Mouse (Mus musculus) embryonic fibroblast, embryonic 13.5 days (primary cell): ENCODE results near the gene Plxdc2.

Experiments
- CTCF ChIP-seq: IDR thresholded peaks from 2 replicates; pipeline ENCODE4 v1.5.1; 2011; ENCODE audit warnings: mild to moderate bottlenecking, control low read depth, low read length, moderate library complexity, borderline replicate concordance; ENCODE audit not compliant: insufficient read depth
- POLR2A ChIP-seq: IDR thresholded peaks from 2 replicates; pipeline ENCODE4 v1.6.1; 2011; ENCODE audit warnings: low read depth, mild to moderate bottlenecking, control low read depth, low read length, moderate library complexity

DNA sequence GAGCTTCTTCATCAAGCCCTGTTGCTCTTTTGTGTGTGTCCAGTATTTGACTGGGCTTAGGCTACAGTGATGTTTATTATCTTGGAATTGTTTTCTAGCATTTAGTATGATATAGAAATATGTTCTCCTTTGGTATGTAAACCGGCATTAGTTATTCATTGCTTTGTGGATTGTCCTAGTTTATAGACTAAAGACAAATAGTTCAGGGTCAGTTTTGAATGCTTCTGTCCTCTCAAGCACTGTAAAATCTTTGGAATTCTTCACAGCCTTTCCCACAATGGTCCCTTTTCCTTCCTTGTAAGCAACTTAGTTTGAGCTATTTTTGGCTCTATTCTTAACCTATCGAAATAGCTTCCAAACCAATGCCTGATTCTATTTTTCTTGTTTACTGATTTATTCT lies 178.5 kb downstream of the Plxdc2 start:
- TF ChIP-seq CTCF: no peak
- no peak for TF ChIP-seq POLR2A
